Comparison of ENCODE assay signal across 23 mouse cellular contexts in the genomic region with DNA sequence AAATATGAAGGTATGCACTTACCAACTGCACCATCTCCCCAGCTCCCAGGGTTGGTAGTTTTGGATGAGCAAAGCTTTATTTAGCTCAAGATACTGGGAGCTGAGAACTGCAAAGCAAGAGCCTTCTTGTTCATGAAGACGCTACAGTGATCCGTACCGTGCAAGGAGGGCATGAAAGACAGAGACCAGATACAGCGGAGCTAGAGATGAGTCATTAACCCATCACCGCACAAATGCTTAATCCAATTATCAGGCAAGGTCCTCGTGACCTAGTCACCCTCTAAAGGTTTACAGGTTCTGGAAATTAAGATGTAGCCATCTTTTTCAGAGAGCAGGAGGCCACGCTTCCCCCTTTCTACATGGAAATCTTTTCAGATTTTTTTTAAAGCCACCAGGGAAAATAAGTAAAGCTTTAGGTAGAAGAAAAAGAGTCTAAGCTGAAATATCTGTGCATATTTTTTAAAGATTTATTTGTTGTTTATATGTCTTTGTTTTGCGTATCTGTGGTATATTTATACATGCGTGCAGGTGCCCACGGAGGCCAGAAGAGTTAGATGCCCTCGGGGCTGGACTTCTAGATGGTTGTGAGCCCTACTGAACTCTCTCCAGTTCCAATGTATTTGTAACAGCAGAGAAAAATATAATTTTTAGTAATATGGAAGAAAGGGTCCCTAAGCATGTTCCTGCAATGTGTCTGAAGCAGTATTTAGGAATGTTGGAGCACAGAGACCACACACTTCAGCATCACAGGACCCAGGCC.
A peak's percentile ranks its signal among the peaks of the same experiment; 100 is the strongest.
DNase-seq lines count a peak whose midpoint lies in the region; ATAC-seq lines count a peak whose summit lies in the region.
"Had no signal": no experiment of that assay in that cellular context is flagged by ENCODE, and none has a peak within 500 bp of the region (broad histone marks: within the 10 kb centered on the region; RNA-seq: fewer than 3 reads in every experiment).

No protein-coding gene starts in this region.

- no peak overlapping the region for H3K4me2 ChIP-seq in midbrain, embryonic 11.5 days
- H3K4me2 ChIP-seq in midbrain, embryonic 14.5 days (ENCODE audit: low read length), result no peak overlapping the region
- no peak overlapping the region for H3K4me2 ChIP-seq in kidney, embryonic 16.5 days (replicated peaks; ENCODE audit: low read depth, low read length)
- H3K4me2 ChIP-seq: embryonic facial prominence, embryonic 13.5 days; heart, embryonic 15.5 days; midbrain, embryonic 12.5 days; neural tube, embryonic 13.5 days had no signal

- no peak overlapping the region for H3K4me3 ChIP-seq in heart, embryonic 10.5 days
- no peak overlapping the region for H3K4me3 ChIP-seq in midbrain, embryonic 11.5 days (ENCODE audit: low read depth, low read length)
- no peak overlapping the region for H3K4me3 ChIP-seq in midbrain, embryonic 14.5 days (replicated peaks; ENCODE audit: low read depth, low read length)
- H3K4me3 ChIP-seq in kidney, embryonic 16.5 days (ENCODE audit: low read length), result no peak overlapping the region
- H3K4me3 ChIP-seq: embryonic facial prominence, embryonic 13.5 days; gastrocnemius, adult 2 months; heart, embryonic 15.5 days; midbrain, embryonic 12.5 days; neural tube, embryonic 13.5 days had no signal

- H3K9me3 ChIP-seq in heart, embryonic 10.5 days, result no peaks in the 10 kb centered on the region
- H3K9me3 ChIP-seq in midbrain, embryonic 11.5 days (ENCODE audit: control insufficient read depth, low read length), result no peaks in the 10 kb centered on the region
- no peaks in the 10 kb centered on the region for H3K9me3 ChIP-seq in midbrain, embryonic 14.5 days (ENCODE audit: control insufficient read depth, low read length)
- no peaks in the 10 kb centered on the region for H3K9me3 ChIP-seq in kidney, embryonic 16.5 days (ENCODE audit: low read length)
- H3K9me3 ChIP-seq: embryonic facial prominence, embryonic 13.5 days; heart, embryonic 15.5 days; midbrain, embryonic 12.5 days; neural tube, embryonic 13.5 days had no signal

- no peaks in the 10 kb centered on the region for H3K36me3 ChIP-seq in heart, embryonic 10.5 days
- no peaks in the 10 kb centered on the region for H3K36me3 ChIP-seq in midbrain, embryonic 11.5 days (ENCODE audit: control insufficient read depth, insufficient read depth, low read length)
- no peaks in the 10 kb centered on the region for H3K36me3 ChIP-seq in midbrain, embryonic 14.5 days (ENCODE audit: control insufficient read depth, insufficient read depth, low read length)
- no peaks in the 10 kb centered on the region for H3K36me3 ChIP-seq in kidney, embryonic 16.5 days (ENCODE audit: insufficient read depth, low read length)
- H3K36me3 ChIP-seq: embryonic facial prominence, embryonic 13.5 days; heart, embryonic 15.5 days; midbrain, embryonic 12.5 days; neural tube, embryonic 13.5 days had no signal

- WGBS in heart, embryonic 10.5 days, result 70% methylated on average over 11 of the region's 11 CpGs
- WGBS in midbrain, embryonic 11.5 days, result 76% methylated on average over 11 of the region's 11 CpGs
- WGBS in midbrain, embryonic 14.5 days, result 62% methylated on average over 11 of the region's 11 CpGs
- 71% methylated on average over 11 of the region's 11 CpGs for WGBS in kidney, embryonic 16.5 days

- peak overlapping the region; percentile 85; the same call in 1 of the 2 replicates for H3K27ac ChIP-seq in heart, embryonic 10.5 days
- no peak overlapping the region for H3K27ac ChIP-seq in midbrain, embryonic 11.5 days (ENCODE audit: low read depth, low read length)
- H3K27ac ChIP-seq in midbrain, embryonic 14.5 days (replicated peaks; ENCODE audit: low read depth, low read length), result no peak overlapping the region
- peak overlapping the region; percentile 68; the same call in 1 of the 2 replicates for H3K27ac ChIP-seq in kidney, embryonic 16.5 days (ENCODE audit: low read length)
- H3K27ac ChIP-seq: embryonic facial prominence, embryonic 13.5 days; gastrocnemius, adult 2 months; heart, embryonic 15.5 days; liver, embryonic 14.5 days; macrophage; midbrain, embryonic 12.5 days; neural tube, embryonic 13.5 days had no signal

- DNase-seq in heart, embryonic 10.5 days (ENCODE audit: low spot score), result no peak
- DNase-seq in heart, adult 9 months (ENCODE audit: low spot score in 2 of 2), result no peak
- DNase-seq in midbrain, embryonic 11.5 days (ENCODE audit: low spot score, missing footprints), result peak; percentile 79
- DNase-seq in midbrain, embryonic 14.5 days, result no peak
- DNase-seq in adrenal gland, postnatal 14 days, result no peak
- DNase-seq in thymus, adult 18-20 months, result no peak
- DNase-seq: cerebellum, adult 9-11 months; forebrain, postnatal 0 days; gastrocnemius, adult 2 months; heart, postnatal 4 days; right cerebral cortex, postnatal 14 days; spleen, adult 18-20 months; thymus, postnatal 36 days had no signal

- peaks cover 50% of the 10 kb centered on the region for H3K4me1 ChIP-seq in heart, embryonic 10.5 days
- no peaks in the 10 kb centered on the region for H3K4me1 ChIP-seq in midbrain, embryonic 11.5 days (ENCODE audit: control insufficient read depth, insufficient read depth, low read length)
- peaks cover 13% of the 10 kb centered on the region; the same call in 1 of the 2 replicates for H3K4me1 ChIP-seq in midbrain, embryonic 14.5 days (ENCODE audit: control insufficient read depth, insufficient read depth, low read length)
- peaks cover 43% of the 10 kb centered on the region for H3K4me1 ChIP-seq in kidney, embryonic 16.5 days (ENCODE audit: insufficient read depth, low read length)

- no peak overlapping the region for H3K9ac ChIP-seq in midbrain, embryonic 11.5 days (ENCODE audit: low read length)
- no peak overlapping the region for H3K9ac ChIP-seq in midbrain, embryonic 14.5 days (replicated peaks; ENCODE audit: low read length)
- no peak overlapping the region for H3K9ac ChIP-seq in kidney, embryonic 16.5 days (replicated peaks; ENCODE audit: low read length)
- H3K9ac ChIP-seq: embryonic facial prominence, embryonic 13.5 days; forebrain, postnatal 0 days; heart, embryonic 15.5 days; liver, embryonic 14.5 days; midbrain, embryonic 12.5 days; neural tube, embryonic 13.5 days had no signal

- ATAC-seq in midbrain, embryonic 11.5 days (ENCODE audit: low FRiP score), result no peak
- no peak for ATAC-seq in midbrain, embryonic 14.5 days (ENCODE audit: low FRiP score, low TSS enrichment)
- peak; percentile 20; the same call in 1 of the 2 replicates for ATAC-seq in kidney, embryonic 16.5 days (ENCODE audit: low FRiP score, low TSS enrichment)
- ATAC-seq: forebrain, postnatal 0 days; hindbrain, embryonic 16.5 days; intestine, embryonic 16.5 days had no signal

- no peaks in the 10 kb centered on the region for H3K27me3 ChIP-seq in heart, embryonic 10.5 days (ENCODE audit: insufficient read depth, poor library complexity, severe bottlenecking)
- no peaks in the 10 kb centered on the region for H3K27me3 ChIP-seq in midbrain, embryonic 11.5 days (ENCODE audit: control insufficient read depth, insufficient read depth, low read length)
- no peaks in the 10 kb centered on the region for H3K27me3 ChIP-seq in midbrain, embryonic 14.5 days (ENCODE audit: control insufficient read depth, insufficient read depth, low read length)
- H3K27me3 ChIP-seq in kidney, embryonic 16.5 days (ENCODE audit: insufficient read depth, low read length), result no peaks in the 10 kb centered on the region
- H3K27me3 ChIP-seq: CH12.LX; embryonic facial prominence, embryonic 13.5 days; heart, embryonic 15.5 days; midbrain, embryonic 12.5 days; neural tube, embryonic 13.5 days had no signal

Comparison
In these comparisons a context has a peak if more than half of its experiments do, and no peak if none do; other contexts are left out.
1. H3K27ac ChIP-seq: peak in heart, embryonic 10.5 days (single experiment) and kidney, embryonic 16.5 days (single experiment); none in midbrain, embryonic 11.5 days (single experiment) and midbrain, embryonic 14.5 days (single experiment).